Mouse (Mus musculus) limb, embryonic 12.5 days (tissue): ENCODE data around the gene Fbxo44. TPM values are rescaled to one million over a fixed set of nuclear protein-coding genes. Genes with fewer than 3 reads are reported as not detected.
A peak's percentile ranks its signal among the peaks of the same experiment; 100 is the strongest.

Experiments used
- ATAC-seq: fragments of 200-750 bp; cut with Nextera tagmentation; 2 replicates; pipeline ENCODE4 v1.8.0; 2017; ENCODE audit warnings: low read depth, moderate TSS enrichment; ENCODE audit not compliant: insufficient number of reproducible peaks, insufficient read depth, low FRiP score, low TSS enrichment
- H3K27ac ChIP-seq: fragments of 300-500 bp; sonication (generic); 2 replicates; pipeline ENCODE4 v1.5.1; 2016; ENCODE audit warnings: mild to moderate bottlenecking, moderate library complexity
- H3K27me3 ChIP-seq: fragments of 300-500 bp; sonication (generic); 2 replicates; pipeline ENCODE4 v1.6.1; 2016; ENCODE audit warnings: mild to moderate bottlenecking, moderate library complexity
- H3K36me3 ChIP-seq: fragments of 300-500 bp; sonication (generic); 2 replicates; pipeline ENCODE4 v1.6.1; 2016; ENCODE audit warnings: mild to moderate bottlenecking, moderate library complexity
- H3K4me1 ChIP-seq: fragments of 300-500 bp; sonication (generic); replicated peaks from 2 replicates; pipeline ENCODE4 v1.6.1; 2016
- H3K4me2 ChIP-seq: fragments of 300-500 bp; sonication (generic); 2 replicates; pipeline ENCODE4 v1.6.1; 2016; ENCODE audit warnings: mild to moderate bottlenecking, moderate library complexity
- H3K4me3 ChIP-seq: fragments of 300-500 bp; sonication (generic); replicated peaks from 2 replicates; pipeline ENCODE4 v1.5.1; 2016; ENCODE audit warnings: mild to moderate bottlenecking
- H3K9ac ChIP-seq: fragments of 300-500 bp; sonication (generic); replicated peaks from 2 replicates; pipeline ENCODE4 v1.6.1; 2016; ENCODE audit warnings: mild to moderate bottlenecking, moderate library complexity
- H3K9me3 ChIP-seq: fragments of 300-500 bp; sonication (generic); 2 replicates; pipeline ENCODE4 v1.6.1; 2016; ENCODE audit warnings: mild to moderate bottlenecking, moderate library complexity
- WGBS: fragments of 180-500 bp; shearing (Covaris S2); methylation state at CpG from one replicate; pipeline ENCODE4 v1.1.7; 2016; 5-methylcytosine and 5-hydroxymethylcytosine counted together
- polyA plus RNA-seq: library from polyadenylated mRNA; unstranded; fragments of >200 nt; fragmentation: Nextera tagmentation; extraction: Ambion mirVana; gene quantifications from 2 replicates; pipeline ENCODE4 v1.2.1, GENCODE M21; 2016

Gene Fbxo44
- polyA plus RNA-seq, 1 experiment from 2014 or later, result 17.5 TPM

GRCm38 (mm10) chr4:148149540-148149939 lies 10.7 kb downstream of the Fbxo44 start:
- Histone ChIP-seq H3K4me2 (peak overlapping the region; percentile 21; the same call in 1 of the 2 replicates), H3K27ac (peak overlapping the region; percentile 70), H3K27me3 (no peaks in the 10 kb centered on the region), H3K4me1 (peaks cover 21% of the 10 kb centered on the region), H3K9me3 (no peaks in the 10 kb centered on the region), H3K9ac (no peak overlapping the region), H3K36me3 (peaks cover 53% of the 10 kb centered on the region), H3K4me3 (no peak overlapping the region)
- ATAC-seq, result no peak
- 49% methylated on average over 12 of the region's 12 CpGs for WGBS

GRCm38 (mm10) chr4:148147714-148148113 lies 12.6 kb downstream of the Fbxo44 start:
- no peaks in the 10 kb centered on the region for H3K9me3 ChIP-seq
- 92% methylated on average over 2 of the region's 2 CpGs for WGBS
- H3K9ac ChIP-seq, result no peak overlapping the region
- H3K27me3 ChIP-seq, result no peaks in the 10 kb centered on the region
- ATAC-seq, result no peak
- peaks cover 21% of the 10 kb centered on the region for H3K4me1 ChIP-seq
- H3K4me3 ChIP-seq, result no peak overlapping the region
- H3K4me2 ChIP-seq, result no peak overlapping the region
- peaks cover 56% of the 10 kb centered on the region for H3K36me3 ChIP-seq
- H3K27ac ChIP-seq, result no peak overlapping the region

- no peak overlapping the region for H3K4me2 ChIP-seq
- WGBS, result 93% methylated on average over 5 of the region's 5 CpGs
- peaks cover 11% of the 10 kb centered on the region; the same call in 1 of the 2 replicates for H3K4me1 ChIP-seq
- H3K9me3 ChIP-seq, result no peaks in the 10 kb centered on the region
- H3K27ac ChIP-seq, result no peak overlapping the region
- H3K36me3 ChIP-seq, result peaks cover 52% of the 10 kb centered on the region
- no peak for ATAC-seq
- peaks cover under 1% of the 10 kb centered on the region; the same call in 1 of the 2 replicates for H3K27me3 ChIP-seq
- H3K9ac ChIP-seq, result no peak overlapping the region
- no peak overlapping the region for H3K4me3 ChIP-seq
Measured at GRCm38 (mm10) chr4:148143721-148144120, 16.6 kb downstream of the Fbxo44 start.

- Histone ChIP-seq H3K4me2 (peak overlapping the region; percentile 86), H3K27me3 (peaks cover 7% of the 10 kb centered on the region; the same call in 1 of the 2 replicates), H3K4me1 (peaks cover 11% of the 10 kb centered on the region; the same call in 1 of the 2 replicates), H3K4me3 (peak overlapping the region; percentile 65), H3K9ac (peak overlapping the region; percentile 72), H3K9me3 (no peaks in the 10 kb centered on the region), H3K36me3 (peaks cover 26% of the 10 kb centered on the region), H3K27ac (peak overlapping the region; percentile 95)
- WGBS, result under 1% methylated on average over 65 of the region's 65 CpGs
- ATAC-seq, result peak; percentile 90
Measured at GRCm38 (mm10) chr4:148140098-148141011, 19.9 kb downstream of the Fbxo44 start.

GRCm38 (mm10) chr4:148139767-148140097 lies 20.6 kb downstream of the Fbxo44 start:
- H3K9ac ChIP-seq, result peak overlapping the region; percentile 45; the same call in 1 of the 2 replicates

GRCm38 (mm10) chr4:148137503-148137902 lies 22.8 kb downstream of the Fbxo44 start:
- Histone ChIP-seq H3K9ac (no peak overlapping the region), H3K36me3 (no peaks in the 10 kb centered on the region), H3K4me3 (no peak overlapping the region), H3K27me3 (peaks cover 7% of the 10 kb centered on the region; the same call in 1 of the 2 replicates), H3K4me1 (peaks cover 11% of the 10 kb centered on the region; the same call in 1 of the 2 replicates), H3K4me2 (no peak overlapping the region), H3K27ac (no peak overlapping the region), H3K9me3 (no peaks in the 10 kb centered on the region)
- no peak for ATAC-seq
- WGBS, result 77% methylated on average over 8 of the region's 8 CpGs

More at GRCm38 (mm10) chr4:148139767-148140097, 20.6 kb downstream of the Fbxo44 start:
- peaks cover 11% of the 10 kb centered on the region; the same call in 1 of the 2 replicates for H3K4me1 ChIP-seq
- peak overlapping the region; percentile 65 for H3K4me3 ChIP-seq
- 0 out of 2 replicates have a peak overlapping the region, but pooled peaks have one; percentile 25 for H3K27ac ChIP-seq
- H3K4me2 ChIP-seq, result peak overlapping the region; percentile 86
- WGBS, result 1% methylated on average over 12 of the region's 12 CpGs
- peak; percentile 2; the same call in 1 of the 2 replicates for ATAC-seq
- no peaks in the 10 kb centered on the region for H3K9me3 ChIP-seq
- peaks cover 7% of the 10 kb centered on the region; the same call in 1 of the 2 replicates for H3K27me3 ChIP-seq
- peaks cover 20% of the 10 kb centered on the region for H3K36me3 ChIP-seq

GRCm38 (mm10) chr4:148134988-148135387 lies 25.3 kb downstream of the Fbxo44 start:
- no peaks in the 10 kb centered on the region for H3K36me3 ChIP-seq
- H3K27me3 ChIP-seq, result peaks cover 18% of the 10 kb centered on the region
- H3K4me1 ChIP-seq, result peaks cover 19% of the 10 kb centered on the region; the same call in 1 of the 2 replicates
- H3K9me3 ChIP-seq, result no peaks in the 10 kb centered on the region
- no peak overlapping the region for H3K27ac ChIP-seq
- ATAC-seq, result no peak
- no peak overlapping the region for H3K4me3 ChIP-seq
- no peak overlapping the region for H3K9ac ChIP-seq
- no peak overlapping the region for H3K4me2 ChIP-seq
- WGBS, result 88% methylated on average over 8 of the region's 8 CpGs

GRCm38 (mm10) chr4:148131497-148132081 lies 28.7 kb downstream of the Fbxo44 start:
- ATAC-seq, result peak; percentile 63; the same call in 1 of the 2 replicates
- H3K27me3 ChIP-seq, result peaks cover 24% of the 10 kb centered on the region

GRCm38 (mm10) chr4:148130561-148131413 lies 29.5 kb downstream of the Fbxo44 start, which contains the start of gene Draxin:
Gene Draxin, minus strand, starts transcription at chr4:148130698.
- peak; percentile 84 for ATAC-seq
- H3K4me1 ChIP-seq, result peaks cover 20% of the 10 kb centered on the region; the same call in 1 of the 2 replicates
- peak within 1 kb of the TSS; percentile 84 for H3K4me3 ChIP-seq
- 0 out of 2 replicates have a peak, but pooled peaks cover 5% of the 10 kb centered on the region for H3K9me3 ChIP-seq
- H3K36me3 ChIP-seq, result no peaks in the 10 kb centered on the region
- WGBS, result under 1% methylated on average over 70 of the region's 87 CpGs
- peaks cover 24% of the 10 kb centered on the region for H3K27me3 ChIP-seq
- H3K4me2 ChIP-seq, result peak within 1 kb of the TSS; percentile 88
- peak within 1 kb of the TSS; percentile 82 for H3K27ac ChIP-seq
- peak within 1 kb of the TSS; percentile 91 for H3K9ac ChIP-seq

More at GRCm38 (mm10) chr4:148131497-148132081, 28.7 kb downstream of the Fbxo44 start:
- Histone ChIP-seq H3K27ac (peak overlapping the region; percentile 82), H3K4me1 (peaks cover 20% of the 10 kb centered on the region; the same call in 1 of the 2 replicates), H3K36me3 (no peaks in the 10 kb centered on the region), H3K4me3 (peak overlapping the region; percentile 84), H3K4me2 (peak overlapping the region; percentile 88), H3K9ac (peak overlapping the region; percentile 91), H3K9me3 (0 out of 2 replicates have a peak, but pooled peaks cover 5% of the 10 kb centered on the region)
- WGBS, result under 1% methylated on average over 21 of the region's 21 CpGs

GRCm38 (mm10) chr4:148130133-148130532 lies 30.1 kb downstream of the Fbxo44 start, which contains the start of gene Mad2l2:
Gene Mad2l2, plus strand, starts transcription at chr4:148130384.
- H3K9ac ChIP-seq, result peak within 1 kb of the TSS; percentile 91
- peaks cover 24% of the 10 kb centered on the region for H3K27me3 ChIP-seq
- H3K4me1 ChIP-seq, result peaks cover 22% of the 10 kb centered on the region; the same call in 1 of the 2 replicates
- peak within 1 kb of the TSS; percentile 88 for H3K4me2 ChIP-seq
- WGBS, result 2% methylated on average over 18 of the region's 18 CpGs
- 0 out of 2 replicates have a peak, but pooled peaks cover 5% of the 10 kb centered on the region for H3K9me3 ChIP-seq
- no peaks in the 10 kb centered on the region for H3K36me3 ChIP-seq
- peak within 1 kb of the TSS; percentile 82 for H3K27ac ChIP-seq
- no peak; the same call in 1 of the 2 replicates for ATAC-seq
- peak within 1 kb of the TSS; percentile 84 for H3K4me3 ChIP-seq
